Mouse (Mus musculus) embryo, embryonic 9.5 days (tissue): Measurements from ENCODE around the gene Rrp36.

ENCODE experiments used
- DNase-seq: peaks from one replicate; pipeline ENCODE4 v3.0.0-alpha.2; 2017; ENCODE audit errors: extremely low spot score

Rrp36 gene

GRCm38 (mm10) chr17:46647279-46647678, 26.9 kb downstream of the Rrp36 start:
- no peak for DNase-seq

GRCm38 (mm10) chr17:46646322-46646662, 27.9 kb downstream of the Rrp36 start:
- no peak for DNase-seq

DNA sequence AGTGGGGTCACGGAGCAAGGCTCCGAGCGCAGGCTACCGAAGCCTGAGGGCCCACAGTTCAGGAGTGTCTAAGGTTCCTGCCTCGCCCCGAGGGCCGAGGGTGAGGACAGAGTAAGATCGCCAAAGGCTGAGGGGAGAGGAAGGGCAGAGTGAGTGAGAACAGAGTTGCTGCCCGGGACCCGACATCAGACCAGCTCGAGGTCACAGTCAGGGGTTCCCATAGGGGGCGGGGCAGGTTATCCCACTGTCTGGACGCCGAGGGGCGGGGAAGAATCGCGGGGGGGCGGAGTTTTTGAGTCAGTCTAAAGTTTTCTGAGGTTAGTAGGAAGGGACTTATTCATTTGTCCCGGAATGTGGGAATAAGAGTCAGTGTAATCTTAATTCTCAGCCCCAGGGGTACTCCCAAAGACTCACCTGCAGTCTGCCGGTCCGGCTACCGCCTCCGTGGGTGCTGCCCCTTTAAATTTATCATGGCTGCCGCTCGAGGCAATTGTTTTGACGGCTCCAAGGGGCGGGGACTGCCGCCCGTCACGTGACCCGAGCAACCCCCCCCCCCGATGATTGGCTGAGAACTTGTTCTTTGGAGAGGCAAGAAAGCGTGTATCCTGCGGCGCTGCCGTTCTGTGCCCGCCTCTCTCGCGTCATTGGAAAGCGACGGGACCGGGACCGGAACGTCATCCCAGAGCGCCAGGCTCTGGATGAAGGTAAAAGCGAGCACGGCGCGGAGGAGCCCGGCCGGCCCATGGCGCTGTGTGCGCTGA, 28.4 kb downstream of the Rrp36 start, which contains the start of the genes Klc4 and Mrpl2:
Gene Klc4, minus strand, starts transcription at position 462 of the 761 bp plus-strand sequence.
Gene Mrpl2, plus strand, starts transcription at position 669 of the 761 bp plus-strand sequence.
- DNase-seq, result peak; percentile 100

GRCm38 (mm10) chr17:46644916-46645475, 29.2 kb downstream of the Rrp36 start:
- DNase-seq, result no peak

GRCm38 (mm10) chr17:46644152-46644805, 29.9 kb downstream of the Rrp36 start:
- DNase-seq, result no peak

- DNase-seq, result no peak
Measured at GRCm38 (mm10) chr17:46642060-46642459, 32.1 kb downstream of the Rrp36 start.

GRCm38 (mm10) chr17:46639929-46640328, 34.2 kb downstream of the Rrp36 start:
- no peak for DNase-seq

- DNase-seq, result peak; percentile 65
Measured at GRCm38 (mm10) chr17:46636831-46637523, 37.2 kb downstream of the Rrp36 start.

DNA sequence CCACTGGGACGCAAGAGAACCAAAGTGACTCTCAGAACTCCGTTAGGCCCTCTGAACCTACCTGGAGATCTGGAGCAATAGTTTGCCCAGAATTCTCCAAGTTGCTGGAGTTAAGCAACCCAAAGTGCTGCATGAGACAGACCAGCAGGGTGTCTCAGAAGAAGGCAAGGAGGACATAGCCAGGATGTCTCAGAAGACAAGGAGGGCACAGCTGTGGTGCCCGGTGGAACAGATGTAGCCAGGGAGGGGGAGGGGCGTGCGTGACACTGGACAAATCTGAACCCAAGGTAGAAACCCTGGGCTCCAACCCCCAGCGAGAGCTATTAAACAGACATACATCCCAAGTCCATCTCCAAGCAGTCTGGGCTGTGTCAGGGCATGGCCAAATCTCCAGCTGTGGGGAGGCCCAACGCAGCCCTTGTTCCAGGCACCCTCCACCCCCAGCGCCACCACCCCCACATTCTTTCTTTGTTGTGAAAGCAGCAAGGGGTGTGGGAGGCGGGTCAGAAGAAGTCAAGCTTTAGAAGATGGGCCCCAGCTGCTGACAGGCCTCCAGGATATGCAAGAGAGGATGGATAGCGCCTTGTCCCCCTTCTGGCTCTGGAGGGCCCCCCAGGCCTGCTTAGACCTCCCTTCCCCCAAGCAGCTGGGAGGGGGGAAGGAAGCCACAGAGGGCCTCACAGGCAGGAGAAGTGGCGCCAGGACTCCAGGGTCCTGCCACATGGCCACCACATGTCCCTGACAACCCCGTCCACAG, 44.3 kb downstream of the Rrp36 start:
- DNase-seq, result peak; percentile 81

DNA sequence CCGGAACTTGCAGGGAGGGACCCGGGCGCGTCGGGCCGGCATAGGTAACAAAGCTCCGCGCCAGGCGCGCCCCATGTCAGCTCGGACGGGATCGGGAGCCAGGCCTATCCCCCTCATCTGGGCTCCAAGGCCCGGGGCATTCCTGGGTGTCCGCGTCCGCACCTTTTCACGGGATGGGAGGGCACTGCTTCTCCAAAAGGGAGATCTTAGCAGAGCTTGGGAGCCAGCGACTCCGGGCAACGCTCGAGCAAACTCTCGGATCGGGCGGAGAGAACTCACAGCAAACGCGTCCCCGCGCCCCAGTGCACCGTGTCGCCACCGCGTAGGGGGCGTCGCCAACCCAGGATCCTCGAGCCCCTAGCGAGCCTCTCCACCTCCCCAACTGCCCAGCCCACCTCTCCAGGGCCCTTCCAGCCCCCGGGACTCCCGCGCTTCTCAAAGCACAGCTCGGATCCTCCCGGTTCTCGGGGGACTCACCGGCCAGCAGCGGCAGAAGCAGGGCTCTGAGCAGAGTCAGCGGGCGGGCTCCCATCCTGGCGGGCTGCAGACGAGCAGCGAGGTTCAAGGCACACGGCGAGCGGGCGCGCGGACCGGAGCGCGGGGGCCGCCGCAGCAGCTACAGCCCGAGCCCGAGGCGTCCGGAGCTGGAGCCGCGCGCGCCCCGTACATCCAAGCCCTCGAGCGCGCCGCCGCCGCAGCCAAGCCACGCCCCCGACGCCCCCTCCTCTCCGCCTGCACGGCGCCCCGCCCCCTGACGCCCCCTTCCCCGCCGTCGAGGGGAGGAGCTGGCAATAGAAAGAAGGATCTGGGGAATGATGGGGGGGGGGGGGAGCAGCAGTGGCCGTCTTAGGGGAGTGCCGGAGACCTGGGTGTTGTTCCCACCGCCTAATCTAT, 45.1 kb downstream of the Rrp36 start, which contains the start of gene Ptk7:
Gene Ptk7, minus strand, starts transcription at position 714 of the 894 bp plus-strand sequence.
- DNase-seq, result peak; percentile 98

DNA sequence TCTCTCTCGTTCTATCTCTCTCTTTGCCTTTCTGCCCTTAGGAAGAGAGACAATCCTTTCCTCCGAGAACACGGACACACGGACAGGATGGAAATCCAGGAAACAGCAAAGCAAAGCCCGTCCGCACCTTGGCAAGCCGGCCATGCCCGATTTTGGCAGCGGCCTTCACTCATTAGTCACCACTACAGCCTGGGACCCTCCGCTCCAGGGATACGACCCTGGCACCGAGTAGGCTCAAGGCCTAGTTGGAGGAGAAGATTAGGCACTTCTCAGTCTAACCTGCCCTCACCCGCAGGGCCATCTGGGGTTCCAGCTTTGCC, 45.7 kb downstream of the Rrp36 start:
- DNase-seq, result no peak

- no peak for DNase-seq
Measured at GRCm38 (mm10) chr17:46627409-46627808, 46.7 kb downstream of the Rrp36 start.

GRCm38 (mm10) chr17:46624598-46624997, 49.6 kb downstream of the Rrp36 start:
- no peak for DNase-seq

DNA sequence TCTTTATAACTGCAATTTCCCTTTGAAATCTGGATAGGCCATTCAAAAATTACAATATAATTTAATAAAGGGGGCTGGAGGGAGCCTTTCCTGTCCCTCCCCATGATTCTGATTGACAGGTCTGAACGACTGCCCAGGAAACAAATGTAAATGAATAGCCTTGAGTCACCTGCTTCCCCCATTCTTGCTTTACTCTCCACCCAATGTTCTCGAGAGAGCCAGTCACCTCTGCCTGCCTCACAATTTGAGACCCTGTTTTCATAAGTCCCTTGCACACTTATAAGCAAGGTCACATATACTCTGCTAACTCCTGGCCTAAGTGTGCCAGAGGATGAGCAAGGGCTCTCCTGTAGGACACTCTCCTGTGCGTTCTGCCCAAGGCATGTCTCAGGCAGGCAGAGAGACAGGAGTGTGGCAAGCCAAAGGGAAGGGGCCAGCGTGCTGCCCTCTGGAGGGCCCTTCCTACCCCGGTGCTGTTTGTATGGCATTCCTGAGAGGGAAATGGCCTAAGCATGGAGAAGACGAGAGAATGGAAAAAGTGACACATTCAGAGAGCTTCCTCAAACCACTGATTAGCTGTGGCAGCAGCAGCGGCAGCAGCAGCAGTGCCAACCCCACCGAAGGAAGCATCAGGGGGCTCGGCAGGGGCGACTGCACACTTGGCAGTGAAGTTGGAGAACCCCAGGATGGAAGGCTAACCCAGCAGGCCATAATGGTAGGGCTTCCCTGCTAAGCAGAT, 50.2 kb downstream of the Rrp36 start:
- no peak for DNase-seq

GRCm38 (mm10) chr17:46622269-46622668, 51.9 kb downstream of the Rrp36 start:
- DNase-seq, result no peak

- no peak for DNase-seq
Measured at GRCm38 (mm10) chr17:46621324-46621723, 52.8 kb downstream of the Rrp36 start.

- peak; percentile 55 for DNase-seq
Measured at GRCm38 (mm10) chr17:46619683-46620357, 54.3 kb downstream of the Rrp36 start.

DNA sequence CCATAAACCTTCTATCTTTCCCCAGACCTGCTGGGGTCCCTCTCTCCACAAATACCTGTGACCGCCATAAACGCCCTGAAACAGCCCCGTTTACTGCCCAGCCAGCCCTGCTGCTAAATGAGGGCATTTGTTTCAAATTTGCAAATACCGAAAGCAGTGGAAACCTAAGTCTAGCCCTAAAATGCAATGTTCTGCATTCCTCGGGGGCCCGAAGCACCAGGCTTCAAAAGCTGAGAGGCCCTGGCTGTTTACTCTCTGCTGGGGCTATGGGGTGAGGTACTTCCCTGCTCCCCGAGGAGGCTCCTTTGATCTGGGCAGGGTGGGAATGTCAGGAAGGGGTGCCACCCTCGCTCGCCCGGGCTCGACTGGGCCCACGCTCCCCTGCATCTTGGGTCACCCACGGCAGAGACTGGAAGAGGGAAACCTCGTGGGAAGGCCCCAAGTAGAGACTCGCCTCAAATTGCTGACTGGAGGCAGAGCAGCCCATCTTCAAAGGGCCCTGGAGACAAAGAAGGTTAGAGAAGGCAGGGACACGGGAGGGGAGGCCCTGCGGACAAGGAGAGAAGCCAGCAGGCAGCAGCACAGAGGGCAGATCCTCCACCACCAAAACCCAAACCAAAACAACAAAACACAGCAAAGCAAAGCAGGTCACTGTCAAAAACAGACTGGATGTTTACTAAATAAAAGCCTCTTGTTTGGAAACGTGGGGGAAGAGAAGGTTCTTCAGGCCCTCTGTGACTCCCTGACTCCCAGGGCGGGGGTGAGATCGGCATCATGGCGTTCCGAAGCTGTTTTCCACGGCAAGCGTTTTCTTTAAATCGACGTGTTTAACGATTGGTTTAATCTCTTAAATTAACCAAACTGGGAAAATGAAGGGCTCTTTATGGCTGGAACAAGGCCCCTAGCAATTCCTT, 55.1 kb downstream of the Rrp36 start:
- DNase-seq, result peak; percentile 76
